Mouse (Mus musculus): ENCODE measurements around the gene Skp2.

Skp2 gene

GRCm38 (mm10) chr15:9114131-9114530 lies 41.1 kb downstream of the Skp2 start:
- DNase-seq (ENCODE audit: low read depth, low spot score): no peak

- no peak for DNase-seq (ENCODE audit: low read depth, low spot score)
These were observed 41.7 kb downstream of the Skp2 start for GRCm38 (mm10) chr15:9113556-9113955.

GRCm38 (mm10) chr15:9111648-9112047 lies 43.6 kb downstream of the Skp2 start:
- DNase-seq (ENCODE audit: low read depth, low spot score): no peak

GRCm38 (mm10) chr15:9110526-9111347 lies 44.5 kb downstream of the Skp2 start:
- DNase-seq (ENCODE audit: low read depth, low spot score): no peak

GRCm38 (mm10) chr15:9106303-9107074 lies 48.7 kb downstream of the Skp2 start:
- no peak for DNase-seq (ENCODE audit: low read depth, low spot score)

GRCm38 (mm10) chr15:9100446-9101077 lies 54.7 kb downstream of the Skp2 start:
- DNase-seq (ENCODE audit: low read depth, low spot score): no peak

GRCm38 (mm10) chr15:9096865-9097264 lies 58.4 kb downstream of the Skp2 start:
- no peak for DNase-seq (ENCODE audit: low read depth, low spot score)

GRCm38 (mm10) chr15:9094366-9094750 lies 60.9 kb downstream of the Skp2 start:
- no peak for DNase-seq (ENCODE audit: low read depth, low spot score)

GRCm38 (mm10) chr15:9093598-9094365 lies 61.4 kb downstream of the Skp2 start:
- no peak for DNase-seq (ENCODE audit: low read depth, low spot score)

- no peak for DNase-seq (ENCODE audit: low read depth, low spot score)
These were observed 64.6 kb downstream of the Skp2 start for GRCm38 (mm10) chr15:9090662-9091061.

- DNase-seq (ENCODE audit: low read depth, low spot score): no peak
These were observed 66.0 kb downstream of the Skp2 start for GRCm38 (mm10) chr15:9089136-9089720.

GRCm38 (mm10) chr15:9088683-9089072 lies 66.5 kb downstream of the Skp2 start:
- no peak for DNase-seq (ENCODE audit: low read depth, low spot score)

- no peak for DNase-seq (ENCODE audit: low read depth, low spot score)
These were observed 67.1 kb downstream of the Skp2 start for GRCm38 (mm10) chr15:9087895-9088682.

- DNase-seq (ENCODE audit: low read depth, low spot score): no peak
These were observed 67.8 kb downstream of the Skp2 start for GRCm38 (mm10) chr15:9087421-9087820.

- no peak for DNase-seq (ENCODE audit: low read depth, low spot score)
These were observed 68.4 kb downstream of the Skp2 start for GRCm38 (mm10) chr15:9086813-9087212.

GRCm38 (mm10) chr15:9082753-9083152 lies 72.5 kb downstream of the Skp2 start:
- no peak for DNase-seq (ENCODE audit: low read depth, low spot score)

- DNase-seq (ENCODE audit: low read depth, low spot score): no peak
These were observed 73.9 kb downstream of the Skp2 start for GRCm38 (mm10) chr15:9081294-9081693.

- no peak for DNase-seq (ENCODE audit: low read depth, low spot score)
These were observed 75.0 kb downstream of the Skp2 start for GRCm38 (mm10) chr15:9080206-9080605.

GRCm38 (mm10) chr15:9079626-9080025 lies 75.6 kb downstream of the Skp2 start:
- DNase-seq (ENCODE audit: low read depth, low spot score): no peak

GRCm38 (mm10) chr15:9078481-9079300 lies 76.5 kb downstream of the Skp2 start:
- DNase-seq (ENCODE audit: low read depth, low spot score): no peak

All from WW6 (cell line).